ENCODE assay signal across 26 mouse cellular contexts in the genomic region with DNA sequence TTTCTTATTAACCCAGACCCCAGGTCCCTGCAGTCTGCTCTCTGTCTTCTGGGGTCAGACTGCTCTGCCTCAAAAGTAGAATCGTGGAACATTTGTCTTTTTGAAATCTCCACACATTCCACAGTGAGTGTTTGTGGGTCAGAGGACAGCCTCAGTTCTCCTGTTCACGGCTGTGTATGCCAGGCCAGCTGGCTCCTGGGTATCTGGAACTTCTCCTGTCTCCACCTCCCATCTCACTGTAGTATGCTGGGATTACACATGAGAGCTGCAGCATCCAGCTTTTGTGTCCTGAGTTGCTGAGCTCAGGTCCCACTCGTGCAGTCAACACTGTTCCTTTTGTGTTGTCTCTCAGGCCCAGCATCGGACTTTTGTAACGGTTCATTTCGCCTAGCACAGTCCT. TPM values are rescaled to one million over a fixed set of nuclear protein-coding genes. Genes with fewer than 3 reads are reported as not detected.
A peak's percentile ranks its signal among the peaks of the same experiment; 100 is the strongest.
DNase-seq lines count a peak whose midpoint lies in the region; ATAC-seq lines count a peak whose summit lies in the region.
"Had no signal": no experiment of that assay in that cellular context is flagged by ENCODE, and none has a peak within 500 bp of the region (broad histone marks: within the 10 kb centered on the region; RNA-seq: fewer than 3 reads in every experiment).

No protein-coding gene starts in this region.

- H3K4me2 ChIP-seq in forebrain, embryonic 12.5 days = no peak overlapping the region
- H3K4me2 ChIP-seq in liver, embryonic 11.5 days = no peak overlapping the region
- H3K4me2 ChIP-seq in liver, embryonic 12.5 days = no peak overlapping the region
- H3K4me2 ChIP-seq in midbrain, embryonic 11.5 days = no peak overlapping the region
- no peak overlapping the region for H3K4me2 ChIP-seq in midbrain, embryonic 16.5 days (ENCODE audit: low read length)
- H3K4me2 ChIP-seq: embryonic facial prominence, embryonic 13.5 days; heart, embryonic 13.5 days; hindbrain, embryonic 13.5 days had no signal

- ATAC-seq in forebrain, embryonic 12.5 days (ENCODE audit: low FRiP score) = no peak
- ATAC-seq in liver, embryonic 11.5 days (replicated peaks; ENCODE audit: low FRiP score) = no peak
- no peak for ATAC-seq in liver, embryonic 12.5 days
- ATAC-seq in midbrain, embryonic 11.5 days (ENCODE audit: low FRiP score) = no peak
- ATAC-seq in midbrain, embryonic 16.5 days = no peak
- ATAC-seq: activated CD4-positive, CD25-positive, alpha-beta regulatory T cell, adult 4 months; forebrain, embryonic 14.5 days; hindbrain, embryonic 16.5 days had no signal

- no peaks in the 10 kb centered on the region for H3K27me3 ChIP-seq in forebrain, embryonic 10.5 days (ENCODE audit: poor library complexity, severe bottlenecking)
- H3K27me3 ChIP-seq in forebrain, embryonic 12.5 days = no peaks in the 10 kb centered on the region
- H3K27me3 ChIP-seq in liver, embryonic 11.5 days (replicated peaks; ENCODE audit: control insufficient read depth, insufficient read depth, low read length) = no peaks in the 10 kb centered on the region
- no peaks in the 10 kb centered on the region for H3K27me3 ChIP-seq in liver, embryonic 12.5 days (replicated peaks)
- H3K27me3 ChIP-seq in midbrain, embryonic 11.5 days (ENCODE audit: control insufficient read depth, insufficient read depth, low read length) = no peaks in the 10 kb centered on the region
- H3K27me3 ChIP-seq in midbrain, embryonic 16.5 days (ENCODE audit: control insufficient read depth, insufficient read depth, low read depth, low read length) = no peaks in the 10 kb centered on the region
- H3K27me3 ChIP-seq in limb, embryonic 10.5 days (ENCODE audit: low read depth, poor library complexity, severe bottlenecking) = no peaks in the 10 kb centered on the region
- H3K27me3 ChIP-seq: embryonic facial prominence, embryonic 13.5 days; heart, embryonic 13.5 days; hindbrain, embryonic 13.5 days had no signal

- WGBS in forebrain, embryonic 10.5 days = 91% methylated on average over 6 of the region's 6 CpGs
- 77% methylated on average over 6 of the region's 6 CpGs for WGBS in forebrain, embryonic 12.5 days
- WGBS in liver, embryonic 11.5 days = 83% methylated on average over 6 of the region's 6 CpGs
- 75% methylated on average over 6 of the region's 6 CpGs for WGBS in liver, embryonic 12.5 days (ENCODE audit: insufficient replicate concordance)
- 91% methylated on average over 6 of the region's 6 CpGs for WGBS in midbrain, embryonic 11.5 days
- 83% methylated on average over 6 of the region's 6 CpGs for WGBS in midbrain, embryonic 16.5 days
- 90% methylated on average over 6 of the region's 6 CpGs for WGBS in limb, embryonic 10.5 days

- peak; percentile 10 for DNase-seq in forebrain, embryonic 10.5 days (ENCODE audit: extremely low spot score, low spot score)
- DNase-seq in liver, embryonic 11.5 days (ENCODE audit: low spot score) = peak; percentile 25
- DNase-seq in midbrain, embryonic 11.5 days (ENCODE audit: low spot score, missing footprints) = no peak
- peak; percentile 24 for DNase-seq in limb, embryonic 10.5 days (ENCODE audit: low spot score)
- DNase-seq in cerebellum, adult 9-11 months = no peak
- DNase-seq: adrenal gland, postnatal 10 days; adrenal gland, postnatal 36 days; cerebellum, adult 18-20 months; cerebellum, adult 9-10 months; cerebellum, postnatal 25 days; forebrain, postnatal 0 days; gastrocnemius, adult 2 months; gastrocnemius, postnatal 14 days; heart, adult 18-20 months; heart, postnatal 14 days had no signal

- no peaks in the 10 kb centered on the region for H3K9me3 ChIP-seq in forebrain, embryonic 10.5 days
- H3K9me3 ChIP-seq in forebrain, embryonic 12.5 days = no peaks in the 10 kb centered on the region
- no peaks in the 10 kb centered on the region for H3K9me3 ChIP-seq in liver, embryonic 11.5 days (ENCODE audit: control insufficient read depth, low read length)
- no peaks in the 10 kb centered on the region for H3K9me3 ChIP-seq in liver, embryonic 12.5 days (replicated peaks)
- H3K9me3 ChIP-seq in midbrain, embryonic 11.5 days (ENCODE audit: control insufficient read depth, low read length) = no peaks in the 10 kb centered on the region
- H3K9me3 ChIP-seq in midbrain, embryonic 16.5 days (replicated peaks; ENCODE audit: control insufficient read depth, low read length, poor library complexity, severe bottlenecking) = no peaks in the 10 kb centered on the region
- H3K9me3 ChIP-seq in limb, embryonic 10.5 days (replicated peaks) = no peaks in the 10 kb centered on the region
- H3K9me3 ChIP-seq: embryonic facial prominence, embryonic 13.5 days; heart, embryonic 13.5 days; hindbrain, embryonic 10.5 days; hindbrain, embryonic 13.5 days had no signal

- no peaks in the 10 kb centered on the region for H3K4me1 ChIP-seq in forebrain, embryonic 10.5 days
- H3K4me1 ChIP-seq in forebrain, embryonic 12.5 days = no peaks in the 10 kb centered on the region
- H3K4me1 ChIP-seq in liver, embryonic 11.5 days (replicated peaks; ENCODE audit: control insufficient read depth, insufficient read depth, low read length) = peaks cover 13% of the 10 kb centered on the region
- H3K4me1 ChIP-seq in liver, embryonic 12.5 days = peaks cover 23% of the 10 kb centered on the region
- no peaks in the 10 kb centered on the region for H3K4me1 ChIP-seq in midbrain, embryonic 11.5 days (ENCODE audit: control insufficient read depth, insufficient read depth, low read length)
- H3K4me1 ChIP-seq in midbrain, embryonic 16.5 days (ENCODE audit: control insufficient read depth, insufficient read depth, low read length) = no peaks in the 10 kb centered on the region
- H3K4me1 ChIP-seq in limb, embryonic 10.5 days = no peaks in the 10 kb centered on the region
- H3K4me1 ChIP-seq: hindbrain, embryonic 10.5 days had no signal

- no peak overlapping the region for H3K9ac ChIP-seq in forebrain, embryonic 12.5 days
- H3K9ac ChIP-seq in liver, embryonic 11.5 days (ENCODE audit: low read depth, low read length) = no peak overlapping the region
- no peak overlapping the region for H3K9ac ChIP-seq in liver, embryonic 12.5 days
- H3K9ac ChIP-seq in midbrain, embryonic 11.5 days (ENCODE audit: low read length) = 0 out of 2 replicates have a peak overlapping the region, but pooled peaks have one; percentile 9
- no peak overlapping the region for H3K9ac ChIP-seq in midbrain, embryonic 16.5 days (ENCODE audit: low read depth, low read length)
- H3K9ac ChIP-seq: embryonic facial prominence, embryonic 13.5 days; forebrain, postnatal 0 days; heart, embryonic 13.5 days; hindbrain, embryonic 13.5 days had no signal

- H3K36me3 ChIP-seq in forebrain, embryonic 10.5 days (replicated peaks) = peaks cover 10% of the 10 kb centered on the region
- H3K36me3 ChIP-seq in forebrain, embryonic 12.5 days (replicated peaks) = no peaks in the 10 kb centered on the region
- H3K36me3 ChIP-seq in liver, embryonic 11.5 days (ENCODE audit: control insufficient read depth, insufficient read depth, low read length) = no peaks in the 10 kb centered on the region
- no peaks in the 10 kb centered on the region for H3K36me3 ChIP-seq in liver, embryonic 12.5 days
- no peaks in the 10 kb centered on the region for H3K36me3 ChIP-seq in midbrain, embryonic 11.5 days (ENCODE audit: control insufficient read depth, insufficient read depth, low read length)
- H3K36me3 ChIP-seq in midbrain, embryonic 16.5 days (ENCODE audit: control insufficient read depth, insufficient read depth, low read length) = no peaks in the 10 kb centered on the region
- H3K36me3 ChIP-seq in limb, embryonic 10.5 days = peaks cover 9% of the 10 kb centered on the region
- H3K36me3 ChIP-seq: embryonic facial prominence, embryonic 13.5 days; heart, embryonic 13.5 days; hindbrain, embryonic 10.5 days; hindbrain, embryonic 13.5 days had no signal

- H3K4me3 ChIP-seq in forebrain, embryonic 10.5 days = no peak overlapping the region
- H3K4me3 ChIP-seq in forebrain, embryonic 12.5 days (replicated peaks) = no peak overlapping the region
- no peak overlapping the region for H3K4me3 ChIP-seq in liver, embryonic 11.5 days (ENCODE audit: low read depth, low read length)
- H3K4me3 ChIP-seq in liver, embryonic 12.5 days = no peak overlapping the region
- H3K4me3 ChIP-seq in midbrain, embryonic 11.5 days (ENCODE audit: low read depth, low read length) = no peak overlapping the region
- no peak overlapping the region for H3K4me3 ChIP-seq in midbrain, embryonic 16.5 days (ENCODE audit: low read depth, low read length)
- H3K4me3 ChIP-seq in limb, embryonic 10.5 days = no peak overlapping the region
- H3K4me3 ChIP-seq: embryonic facial prominence, embryonic 13.5 days; erythroblast, embryonic 14.5 days; gastrocnemius, adult 2 months; heart, embryonic 13.5 days; hindbrain, embryonic 10.5 days; hindbrain, embryonic 13.5 days had no signal

- H3K27ac ChIP-seq in forebrain, embryonic 10.5 days = no peak overlapping the region
- no peak overlapping the region for H3K27ac ChIP-seq in forebrain, embryonic 12.5 days
- H3K27ac ChIP-seq in liver, embryonic 11.5 days (ENCODE audit: low read depth, low read length) = no peak overlapping the region
- no peak overlapping the region for H3K27ac ChIP-seq in liver, embryonic 12.5 days
- no peak overlapping the region for H3K27ac ChIP-seq in midbrain, embryonic 11.5 days (ENCODE audit: low read depth, low read length)
- H3K27ac ChIP-seq in midbrain, embryonic 16.5 days (ENCODE audit: low read length) = no peak overlapping the region
- no peak overlapping the region for H3K27ac ChIP-seq in limb, embryonic 10.5 days
- H3K27ac ChIP-seq: embryonic facial prominence, embryonic 13.5 days; gastrocnemius, adult 2 months; heart, embryonic 13.5 days; hindbrain, embryonic 10.5 days; hindbrain, embryonic 13.5 days had no signal

RNA-seq across cellular contexts. Expression of gene Gpr18, which starts 9.3 kb away (rescaled TPM):
- polyA plus RNA-seq in forebrain, embryonic 10.5 days (2016; fragmentation: Nextera tagmentation; extraction: Ambion mirVana) = 0.23 and 0.55 TPM in 2 replicates
- polyA plus RNA-seq in forebrain, embryonic 12.5 days (2016; fragmentation: Nextera tagmentation; extraction: Ambion mirVana) = 0.20 and 0.35 TPM in 2 replicates
- not detected in 2 replicates for polyA plus RNA-seq in liver, embryonic 11.5 days (2014; fragmentation: Nextera tagmentation; extraction: Ambion mirVana)
- 0.08 TPM in 1 of 2 replicates, not detected in the other for polyA plus RNA-seq in liver, embryonic 12.5 days (2016; fragmentation: Nextera tagmentation; extraction: Ambion mirVana)
- polyA plus RNA-seq in midbrain, embryonic 11.5 days (2014; fragmentation: Nextera tagmentation; extraction: Ambion mirVana) = 0.15 and 0.25 TPM in 2 replicates
- 0.14 and 0.16 TPM in 2 replicates for polyA plus RNA-seq in midbrain, embryonic 16.5 days (2015; fragmentation: Nextera tagmentation; extraction: Ambion mirVana)
- polyA plus RNA-seq in limb, embryonic 10.5 days (2016; fragmentation: Nextera tagmentation; extraction: Ambion mirVana) = 0.19 and 0.29 TPM in 2 replicates
- polyA plus RNA-seq: erythroblast, embryonic 14.5 days; forebrain, embryonic 14.5 days; forebrain, postnatal 0 days; heart, embryonic 13.5 days had no signal

RNA-seq across cellular contexts. Expression of gene Gpr183, which starts 40.1 kb away (rescaled TPM):
- 1.9 and 2.5 TPM in 2 replicates for polyA plus RNA-seq in forebrain, embryonic 10.5 days (2016; fragmentation: Nextera tagmentation; extraction: Ambion mirVana)
- 1.4 and 1.8 TPM in 2 replicates for polyA plus RNA-seq in forebrain, embryonic 12.5 days (2016; fragmentation: Nextera tagmentation; extraction: Ambion mirVana)
- 3.2 and 3.9 TPM in 2 replicates for polyA plus RNA-seq in liver, embryonic 11.5 days (2014; fragmentation: Nextera tagmentation; extraction: Ambion mirVana)
- polyA plus RNA-seq in liver, embryonic 12.5 days (2016; fragmentation: Nextera tagmentation; extraction: Ambion mirVana) = 1.8 and 2.1 TPM in 2 replicates
- polyA plus RNA-seq in midbrain, embryonic 11.5 days (2014; fragmentation: Nextera tagmentation; extraction: Ambion mirVana) = 1.4 and 1.6 TPM in 2 replicates
- 0.76 and 0.89 TPM in 2 replicates for polyA plus RNA-seq in midbrain, embryonic 16.5 days (2015; fragmentation: Nextera tagmentation; extraction: Ambion mirVana)
- 2.4 and 2.7 TPM in 2 replicates for polyA plus RNA-seq in limb, embryonic 10.5 days (2016; fragmentation: Nextera tagmentation; extraction: Ambion mirVana)

RNA-seq across cellular contexts. Expression of gene Ubac2, which starts 46.5 kb away (rescaled TPM):
- 80.7 and 83.1 TPM in 2 replicates for polyA plus RNA-seq in forebrain, embryonic 10.5 days (2016; fragmentation: Nextera tagmentation; extraction: Ambion mirVana)
- polyA plus RNA-seq in forebrain, embryonic 12.5 days (2016; fragmentation: Nextera tagmentation; extraction: Ambion mirVana) = 67.0 and 67.4 TPM in 2 replicates
- polyA plus RNA-seq in liver, embryonic 11.5 days (2014; fragmentation: Nextera tagmentation; extraction: Ambion mirVana) = 43.8 and 44.6 TPM in 2 replicates
- polyA plus RNA-seq in liver, embryonic 12.5 days (2016; fragmentation: Nextera tagmentation; extraction: Ambion mirVana) = 25.5 and 29.2 TPM in 2 replicates
- 64.0 and 67.7 TPM in 2 replicates for polyA plus RNA-seq in midbrain, embryonic 11.5 days (2014; fragmentation: Nextera tagmentation; extraction: Ambion mirVana)
- 48.5 and 50.3 TPM in 2 replicates for polyA plus RNA-seq in midbrain, embryonic 16.5 days (2015; fragmentation: Nextera tagmentation; extraction: Ambion mirVana)
- polyA plus RNA-seq in limb, embryonic 10.5 days (2016; fragmentation: Nextera tagmentation; extraction: Ambion mirVana) = 66.2 and 73.4 TPM in 2 replicates

Comparison
In these comparisons a context has a peak if more than half of its experiments do, and no peak if none do; other contexts are left out.
1. DNase-seq: peak in forebrain, embryonic 10.5 days (single experiment), liver, embryonic 11.5 days (single experiment) and limb, embryonic 10.5 days (single experiment); none in midbrain, embryonic 11.5 days (single experiment) and cerebellum, adult 9-11 months (single experiment).